Mouse (Mus musculus) CH12.LX (cell line): ENCODE measurements at regions not wholly inside any gene's neighbourhood (a gene's known extent, or its start where the extent isn't known, plus 50 kb on each side); places are given as distances from the start of the nearest gene placed in this dataset.

Source experiments
- CTCF ChIP-seq, 2 experiments: IDR thresholded peaks in 1 of 2; conservative IDR thresholded peaks in 1 of 2; 2 replicates each; pipeline ENCODE4 v1.5.1; 2011 to 2012; ENCODE audit warnings: low read depth in 2 of 2, low read length in 2 of 2, improper control_type of control experiment in 1 of 2, inconsistent platforms in 1 of 2, mild to moderate bottlenecking in 1 of 2, moderate library complexity in 1 of 2
- ELF1 ChIP-seq: IDR thresholded peaks from 2 replicates; pipeline ENCODE4 v1.6.1; 2014; ENCODE audit warnings: low read depth, mild to moderate bottlenecking, inconsistent platforms, low read length, improper control_type of control experiment
- EP300 ChIP-seq: IDR thresholded peaks from 2 replicates; pipeline ENCODE4 v1.6.1; 2011; ENCODE audit warnings: low read length, improper control_type of control experiment
- ZC3H11A ChIP-seq: IDR thresholded peaks from 2 replicates; pipeline ENCODE4 v1.6.1; 2012; ENCODE audit warnings: low read depth, mild to moderate bottlenecking, inconsistent platforms, low read length, improper control_type of control experiment

DNA sequence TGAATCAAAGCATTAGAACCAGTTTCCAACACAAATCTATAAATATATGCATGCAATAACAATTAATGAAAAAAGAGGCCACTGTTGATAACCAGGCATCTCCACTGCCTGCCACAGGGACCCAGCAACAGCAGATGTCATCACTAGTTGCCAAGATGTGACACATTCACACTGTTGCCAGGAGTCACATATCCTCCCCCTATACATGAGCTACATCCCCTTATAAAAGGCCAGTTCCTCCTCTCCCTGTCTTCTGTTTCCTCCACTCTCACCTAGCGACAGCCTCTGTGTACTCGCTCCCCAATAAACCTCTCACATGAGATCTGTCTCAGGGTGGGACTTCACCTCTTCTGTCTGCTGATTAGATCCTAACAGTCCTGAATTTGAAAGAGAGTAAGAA, 211.4 kb downstream of the Mreg start:
- TF ChIP-seq ELF1 = no peak
- TF ChIP-seq EP300 = no peak
- no peak for TF ChIP-seq CTCF (conservative IDR thresholded peaks at IDR 0.05 in 1 of 2, IDR thresholded peaks at IDR 0.05 in 1 of 2; ENCODE audit: low read depth in 2 of 2, low read length in 2 of 2)
- no peak for TF ChIP-seq ZC3H11A
